Mouse (Mus musculus) gastrocnemius, postnatal 14 days (tissue): ENCODE measurements at regions not wholly inside any gene's neighbourhood (a gene's known extent, or its start where the extent isn't known, plus 50 kb on each side); places are given as distances from the start of the nearest gene placed in this dataset.
"Not testable (repeated sequence)": the region's sequence is repeated elsewhere in the genome, so short reads cannot be mapped to it uniquely, and the experiment has no call there.

Experiments
- DNase-seq: peaks from one replicate; pipeline ENCODE4 v3.0.0; 2021; ENCODE audit warnings: mixed read lengths
- intact Hi-C: fragments of 180-260 bp; cut with DNase I; formaldehyde crosslinking; loops from one replicate; pipeline ENCODE4 v1.15.1; 2025; ENCODE audit warnings: low total_unique reads

- intact Hi-C loops, result no loop called here
- no peak for DNase-seq
These were observed 211.0 kb upstream of the Phyhipl start for GRCm38 (mm10) chr10:70866737-70867136.

- no peak for DNase-seq
- intact Hi-C loops, result no loop called here
These were observed 208.9 kb upstream of the Phyhipl start for GRCm38 (mm10) chr10:70864650-70865049.

- intact Hi-C loops, result no loop called here
These were observed 206.2 kb upstream of the Phyhipl start for GRCm38 (mm10) chr10:70862022-70862335.

GRCm38 (mm10) chr10:70861131-70862021 lies 205.6 kb upstream of the Phyhipl start:
- intact Hi-C loops, result no loop called here
- DNase-seq, result no peak

More at GRCm38 (mm10) chr10:70862022-70862335, 206.2 kb upstream of the Phyhipl start:
- DNase-seq, result no peak

GRCm38 (mm10) chr10:70857155-70857820 lies 201.5 kb upstream of the Phyhipl start:
- intact Hi-C loops, result no loop called here
- no peak for DNase-seq

- DNase-seq, result no peak
- intact Hi-C loops, result no loop called here
These were observed 200.2 kb upstream of the Phyhipl start for GRCm38 (mm10) chr10:70855948-70856347.

GRCm38 (mm10) chr10:70853614-70854013 lies 197.8 kb upstream of the Phyhipl start:
- DNase-seq, result no peak
- intact Hi-C loops, result no loop called here

GRCm38 (mm10) chr10:70848141-70848540 lies 192.4 kb upstream of the Phyhipl start:
- intact Hi-C loops, result no loop called here
- DNase-seq, result no peak

GRCm38 (mm10) chr10:70847341-70847882 lies 191.6 kb upstream of the Phyhipl start:
- intact Hi-C loops, result no loop called here
- no peak for DNase-seq

GRCm38 (mm10) chr10:70846281-70847168 lies 190.8 kb upstream of the Phyhipl start:
- intact Hi-C loops, result no loop called here
- no peak for DNase-seq

- no peak for DNase-seq
- intact Hi-C loops, result no loop called here
These were observed 188.1 kb upstream of the Phyhipl start for GRCm38 (mm10) chr10:70843848-70844247.

GRCm38 (mm10) chr10:70842176-70842838 lies 186.5 kb upstream of the Phyhipl start:
- intact Hi-C loops, result no loop called here
- no peak for DNase-seq

- intact Hi-C loops, DNase-seq: not testable (repeated sequence)
These were observed 185.4 kb upstream of the Phyhipl start for GRCm38 (mm10) chr10:70841179-70841578.

- intact Hi-C loops, result no loop called here
- no peak for DNase-seq
These were observed 182.4 kb upstream of the Phyhipl start for GRCm38 (mm10) chr10:70838147-70838546.

GRCm38 (mm10) chr10:70837326-70837725 lies 181.6 kb upstream of the Phyhipl start:
- DNase-seq, result no peak
- intact Hi-C loops, result no loop called here

- intact Hi-C loops, result no loop called here
- DNase-seq, result no peak
These were observed 176.9 kb upstream of the Phyhipl start for GRCm38 (mm10) chr10:70832616-70833015.

- no peak for DNase-seq
- intact Hi-C loops, result no loop called here
These were observed 172.5 kb upstream of the Phyhipl start for GRCm38 (mm10) chr10:70828217-70828616.

- DNase-seq, intact Hi-C loops: not testable (repeated sequence)
These were observed 171.8 kb upstream of the Phyhipl start for GRCm38 (mm10) chr10:70827522-70827921.

GRCm38 (mm10) chr10:70826706-70827105 lies 170.9 kb upstream of the Phyhipl start:
- intact Hi-C loops, result no loop called here
- DNase-seq, result no peak
